Mouse (Mus musculus) ovary, adult 2 months (tissue): Measurements from ENCODE around the gene Tmem237. TPM values are rescaled to one million over a fixed set of nuclear protein-coding genes. Genes with fewer than 3 reads are reported as not detected.

Experiments used
- polyA plus RNA-seq: library from polyadenylated mRNA; depleted of rRNA; stranded (reverse); fragments of >200 nt; gene quantifications from 2 replicates; pipeline ENCODE4 v1.2.3, GENCODE M21; 2012; rRNA removed

Tmem237 gene
- polyA plus RNA-seq: 4.8 and 6.0 TPM in 2 replicates

GRCm38 (mm10) chr1:59119720-59120457, at the start of gene Tmem237:
Gene Tmem237 (minus strand): TSS chr1:59120408.

GRCm38 (mm10) chr1:59163030-59163461, 42.8 kb upstream of the Tmem237 start, which contains the start of gene Mpp4:
Gene Mpp4 (minus strand): TSS chr1:59163389.

GRCm38 (mm10) chr1:59094705-59095104, 25.5 kb downstream of the Tmem237 start, which contains the start of gene C2cd6:
Gene C2cd6 (minus strand): TSS chr1:59094900.

Other genes with a start within 250 kb of the Tmem237 start
- 16.8 and 22.8 TPM in 2 replicates for gene Trak2, start 147.0 kb downstream of the Tmem237 start, polyA plus RNA-seq
- gene Stradb, start 146.9 kb downstream of the Tmem237 start, polyA plus RNA-seq: 9.3 and 9.6 TPM in 2 replicates
- gene C2cd6, start 25.5 kb downstream of the Tmem237 start, polyA plus RNA-seq: not detected in 2 replicates
- 0.76 and 1.1 TPM in 2 replicates for gene Mpp4, start 43.0 kb upstream of the Tmem237 start, polyA plus RNA-seq
- 4.9 and 6.0 TPM in 2 replicates for gene Als2, start 116.8 kb upstream of the Tmem237 start, polyA plus RNA-seq
- gene Cdk15, start 136.5 kb upstream of the Tmem237 start, polyA plus RNA-seq: 0.23 TPM in 1 of 2 replicates, not detected in the other